Mouse (Mus musculus) liver, postnatal 0 days (tissue): ENCODE results near the gene Ipo13. TPM values are rescaled to one million over a fixed set of nuclear protein-coding genes. Genes with fewer than 3 reads are reported as not detected.

Experiments
- ATAC-seq: fragments of 200-750 bp; cut with Nextera tagmentation; 2 replicates; pipeline ENCODE4 v1.8.0; 2017; ENCODE audit warnings: mild to moderate bottlenecking, moderate library complexity
- DNase-seq: peaks from one replicate; pipeline ENCODE4 v3.0.0-alpha.2; 2016
- H3K27ac ChIP-seq: fragments of 300-500 bp; sonication (generic); 2 replicates; pipeline ENCODE4 v1.5.1; 2014; ENCODE audit warnings: antibody characterized with exemption, moderate library complexity, mild to moderate bottlenecking, low read depth
- H3K27me3 ChIP-seq: fragments of 300-500 bp; sonication (generic); 2 replicates; pipeline ENCODE4 v1.6.1; 2014; ENCODE audit warnings: low read length, control low read depth, mixed read lengths; ENCODE audit not compliant: insufficient read depth
- H3K36me3 ChIP-seq: fragments of 300-500 bp; sonication (generic); replicated peaks from 2 replicates; pipeline ENCODE4 v1.6.1; 2014; ENCODE audit warnings: mild to moderate bottlenecking, control low read depth, low read length, moderate library complexity, mixed read lengths; ENCODE audit not compliant: insufficient read depth
- H3K4me1 ChIP-seq: fragments of 300-500 bp; sonication (generic); 2 replicates; pipeline ENCODE4 v1.6.1; 2014; ENCODE audit warnings: antibody characterized with exemption, mild to moderate bottlenecking, control low read depth; ENCODE audit not compliant: insufficient read depth
- H3K4me2 ChIP-seq: fragments of 300-500 bp; sonication (generic); 2 replicates; pipeline ENCODE4 v1.6.1; 2014; ENCODE audit warnings: low read depth, mild to moderate bottlenecking, low read length, moderate library complexity, mixed read lengths
- H3K4me3 ChIP-seq: fragments of 300-500 bp; sonication (generic); 2 replicates; pipeline ENCODE4 v1.5.1; 2014; ENCODE audit warnings: low read depth, low read length
- H3K9ac ChIP-seq: fragments of 300-500 bp; sonication (generic); replicated peaks from 2 replicates; pipeline ENCODE4 v1.6.1; 2014; ENCODE audit warnings: mild to moderate bottlenecking, moderate library complexity
- H3K9me3 ChIP-seq: fragments of 300-500 bp; sonication (generic); 2 replicates; pipeline ENCODE4 v1.6.1; 2016; ENCODE audit warnings: mild to moderate bottlenecking, control low read depth, low read length, mixed read lengths
- CTCF ChIP-seq: sonication (generic); IDR thresholded peaks from 2 replicates; pipeline ENCODE4 v1.5.1; 2016; ENCODE audit warnings: antibody characterized with exemption, low read depth
- EP300 ChIP-seq: IDR thresholded peaks from 2 replicates; pipeline ENCODE4 v1.6.1; 2016; ENCODE audit warnings: antibody characterized with exemption, low read depth, mild to moderate bottlenecking
- WGBS: fragments of 180-500 bp; shearing (Covaris S2); extraction: QIAGEN DNeasy Blood & Tissue Kit; methylation state at CpG from one replicate; pipeline ENCODE4 v1.1.7; 2014; ENCODE audit not compliant: insufficient replicate concordance; 5-methylcytosine and 5-hydroxymethylcytosine counted together
- polyA plus RNA-seq: library from polyadenylated mRNA; unstranded; fragments of >200 nt; fragmentation: Nextera tagmentation; extraction: Ambion mirVana; gene quantifications from 2 replicates; pipeline ENCODE4 v1.2.1, GENCODE M21; 2015

Ipo13 gene
- polyA plus RNA-seq, 1 experiment from 2014 or later, result 7.7 TPM

- DNase-seq (no peak), ATAC-seq (no peak)
- H3K4me2 ChIP-seq, result peak overlapping the region; percentile 93; the same call in 1 of the 2 replicates
- H3K27me3 ChIP-seq, result peaks cover 9% of the 10 kb centered on the region
- peaks cover 35% of the 10 kb centered on the region for H3K36me3 ChIP-seq
- no peak overlapping the region; the same call in 1 of the 2 replicates for H3K4me3 ChIP-seq
- no peak overlapping the region; the same call in 1 of the 2 replicates for H3K9ac ChIP-seq
- no peak overlapping the region for H3K27ac ChIP-seq
- no peaks in the 10 kb centered on the region for H3K9me3 ChIP-seq
- peaks cover 21% of the 10 kb centered on the region for H3K4me1 ChIP-seq
- TF ChIP-seq EP300, result no peak
- no peak for TF ChIP-seq CTCF
- WGBS, result 68% methylated on average over 2 of the region's 2 CpGs
These were observed 26.9 kb downstream of the Ipo13 start for GRCm38 (mm10) chr4:117887920-117888319.

- WGBS, result 4% methylated on average over 33 of the region's 37 CpGs
- TF ChIP-seq CTCF (no peak), EP300 (no peak)
- H3K9ac ChIP-seq, result peak within 1 kb of the TSS; percentile 94
- peak within 1 kb of the TSS; percentile 93 for H3K4me3 ChIP-seq
- peak within 1 kb of the TSS; percentile 83 for H3K27ac ChIP-seq
- DNase-seq, result peak; percentile 96
- H3K9me3 ChIP-seq, result no peaks in the 10 kb centered on the region
- peak within 1 kb of the TSS; percentile 93 for H3K4me2 ChIP-seq
- H3K4me1 ChIP-seq, result peaks cover 21% of the 10 kb centered on the region
- peaks cover 35% of the 10 kb centered on the region for H3K36me3 ChIP-seq
- peaks cover 17% of the 10 kb centered on the region for H3K27me3 ChIP-seq
- peak; percentile 92 for ATAC-seq
These were observed 27.7 kb downstream of the Ipo13 start, which contains the start of gene Atp6v0b for GRCm38 (mm10) chr4:117887133-117887532. Gene Atp6v0b (minus strand): TSS chr4:117887333.

- under 1% methylated on average over 24 of the region's 24 CpGs for WGBS
- peaks cover 21% of the 10 kb centered on the region for H3K4me1 ChIP-seq
These were observed 28.2 kb downstream of the Ipo13 start for GRCm38 (mm10) chr4:117886644-117887043.

GRCm38 (mm10) chr4:117885994-117886393 is 28.8 kb downstream of the Ipo13 start:
- no peak for DNase-seq
- H3K4me2 ChIP-seq, result peak overlapping the region; percentile 93
- H3K36me3 ChIP-seq, result peaks cover 35% of the 10 kb centered on the region
- H3K27me3 ChIP-seq, result peaks cover 22% of the 10 kb centered on the region
- peak overlapping the region; percentile 94 for H3K9ac ChIP-seq
- peaks cover 16% of the 10 kb centered on the region for H3K4me1 ChIP-seq
- no peak overlapping the region for H3K27ac ChIP-seq
- 69% methylated on average over 9 of the region's 9 CpGs for WGBS
- H3K4me3 ChIP-seq, result peak overlapping the region; percentile 93
- TF ChIP-seq EP300, result no peak
- TF ChIP-seq CTCF, result no peak
- ATAC-seq, result no peak
- no peaks in the 10 kb centered on the region for H3K9me3 ChIP-seq

More at GRCm38 (mm10) chr4:117886644-117887043, 28.2 kb downstream of the Ipo13 start:
- H3K9ac ChIP-seq, result peak overlapping the region; percentile 94
- peak overlapping the region; percentile 93 for H3K4me3 ChIP-seq
- peak overlapping the region; percentile 83 for H3K27ac ChIP-seq
- H3K9me3 ChIP-seq, result no peaks in the 10 kb centered on the region
- H3K4me2 ChIP-seq, result peak overlapping the region; percentile 93
- DNase-seq (peak; percentile 65), ATAC-seq (peak; percentile 24)
- TF ChIP-seq EP300, result no peak
- TF ChIP-seq CTCF, result no peak
- peaks cover 20% of the 10 kb centered on the region for H3K27me3 ChIP-seq
- H3K36me3 ChIP-seq, result peaks cover 35% of the 10 kb centered on the region

- TF ChIP-seq CTCF (no peak), EP300 (no peak)
- peaks cover 14% of the 10 kb centered on the region for H3K4me1 ChIP-seq
- H3K9ac ChIP-seq, result no peak overlapping the region
- no peak overlapping the region for H3K4me2 ChIP-seq
- peaks cover 24% of the 10 kb centered on the region for H3K27me3 ChIP-seq
- no peak overlapping the region for H3K27ac ChIP-seq
- DNase-seq (no peak), ATAC-seq (no peak)
- peaks cover 32% of the 10 kb centered on the region for H3K36me3 ChIP-seq
- H3K9me3 ChIP-seq, result no peaks in the 10 kb centered on the region
- 91% methylated on average over 10 of the region's 10 CpGs for WGBS
- H3K4me3 ChIP-seq, result no peak overlapping the region
These were observed 29.7 kb downstream of the Ipo13 start for GRCm38 (mm10) chr4:117885093-117885492.

- Histone ChIP-seq H3K4me3 (no peak overlapping the region), H3K36me3 (peaks cover 23% of the 10 kb centered on the region), H3K4me1 (peaks cover 14% of the 10 kb centered on the region), H3K9me3 (no peaks in the 10 kb centered on the region), H3K27me3 (peaks cover 24% of the 10 kb centered on the region), H3K27ac (no peak overlapping the region), H3K4me2 (no peak overlapping the region), H3K9ac (no peak overlapping the region)
- no peak for DNase-seq
- ATAC-seq, result no peak
- TF ChIP-seq CTCF (no peak), EP300 (no peak)
- WGBS, result 67% methylated on average over 1 of the region's 1 CpGs
These were observed 30.7 kb downstream of the Ipo13 start for GRCm38 (mm10) chr4:117884146-117884545.
